Mouse (Mus musculus) gastrocnemius, postnatal 10 days (tissue): ENCODE results near the gene Gm10322. TPM values are rescaled to one million over a fixed set of nuclear protein-coding genes. Genes with fewer than 3 reads are reported as not detected.

ENCODE experiments used
- DNase-seq: peaks from one replicate; pipeline ENCODE4 v3.0.0; 2021; ENCODE audit warnings: mixed read lengths
- total RNA-seq, 2 experiments: library from RNA; stranded (reverse); gene quantifications; 2 replicates each; pipeline ENCODE4 v1.2.3; 2021

Gm10322 gene
- total RNA-seq, 2 experiments from 2014 or later = not detected

DNA sequence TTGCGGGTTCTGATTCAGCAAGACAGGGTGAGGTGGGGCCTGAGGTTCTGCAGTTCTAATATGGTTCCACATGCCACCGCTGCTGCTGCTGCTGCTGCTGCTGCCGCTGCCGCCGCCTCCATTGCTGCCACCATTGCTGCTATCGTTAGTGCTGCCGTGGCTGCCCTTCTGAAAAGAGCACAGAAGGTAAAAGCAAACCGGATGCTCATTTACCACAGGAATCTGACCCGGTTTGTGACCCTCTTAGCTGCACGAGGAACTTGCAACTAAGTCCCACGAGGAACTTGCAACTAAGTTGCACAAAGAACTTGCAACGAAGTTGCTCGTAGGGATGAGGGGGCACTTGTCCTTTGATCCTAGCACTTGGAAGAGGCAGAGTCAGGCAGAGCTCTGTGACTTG lies 40.9 kb downstream of the Gm10322 start:
- DNase-seq = no peak

DNA sequence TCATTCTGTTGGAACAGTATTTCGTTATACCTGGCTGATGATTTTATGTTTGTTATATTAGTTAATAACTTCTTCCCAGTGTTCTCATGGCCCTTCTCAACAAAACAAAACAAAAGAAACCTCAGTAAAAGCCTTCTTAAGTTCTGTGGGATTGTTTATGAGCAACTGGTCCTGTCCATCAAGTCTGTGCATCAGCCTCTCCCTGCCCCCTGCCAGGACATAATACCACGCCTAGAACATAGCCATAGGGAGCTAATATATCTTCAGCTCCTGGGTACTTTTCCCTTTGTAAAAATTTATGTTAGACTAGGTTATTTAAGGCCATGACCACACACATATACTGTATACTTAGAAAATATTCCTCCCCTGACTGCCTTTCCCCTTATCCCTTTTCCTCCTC lies 48.9 kb downstream of the Gm10322 start:
- no peak for DNase-seq

DNA sequence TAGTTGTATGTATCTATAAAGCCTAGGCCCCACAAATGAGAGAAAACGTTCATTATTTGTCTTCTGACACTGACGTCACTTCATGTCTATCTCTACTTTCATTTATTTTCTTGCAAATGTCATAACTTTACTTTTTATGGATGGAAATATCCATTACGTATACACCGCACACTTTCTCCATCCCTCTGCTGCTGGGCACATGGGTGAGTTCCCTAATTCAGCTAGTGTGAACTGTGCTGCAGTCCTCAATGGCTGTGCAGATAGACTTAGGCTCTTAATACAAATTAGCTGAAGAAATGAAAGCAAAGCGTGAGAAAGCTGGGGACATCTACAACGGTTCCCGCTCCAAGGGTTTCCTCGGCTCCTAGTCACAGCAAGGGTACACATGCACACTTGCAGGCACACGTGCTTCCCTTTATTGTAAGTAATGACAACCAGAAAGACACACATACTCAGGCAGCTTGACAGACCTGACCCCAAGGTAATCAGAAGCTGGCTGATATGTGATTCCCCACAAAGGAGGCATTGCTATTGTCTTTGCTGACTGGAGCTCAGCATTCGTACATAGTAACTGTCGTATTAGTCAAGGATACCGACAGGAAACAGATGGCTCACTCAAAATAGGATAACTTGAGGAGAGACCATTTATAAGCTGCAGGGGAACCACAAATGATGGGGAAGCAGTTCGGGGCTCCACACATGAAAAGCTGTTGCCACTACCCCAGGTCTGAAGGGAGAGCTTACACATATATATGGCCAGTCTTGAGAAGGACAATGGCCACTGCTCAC lies 49.8 kb downstream of the Gm10322 start:
- no peak for DNase-seq

Other genes with a start within 250 kb of the Gm10322 start
- gene Gm10273, start 220.4 kb upstream of the Gm10322 start, total RNA-seq = 100 to 1,000 TPM; 112 to 119 TPM
- under 1 TPM in 1 of 2 experiments, not detected in 1; 0.34 TPM for gene Pla2g12b, start 212.4 kb upstream of the Gm10322 start, total RNA-seq
- gene Oit3, start 174.3 kb upstream of the Gm10322 start, total RNA-seq = under 1 TPM; 0.54 to 0.89 TPM
- 10 to 100 TPM; 63.1 to 65.2 TPM for gene Mcu, start 629 bp downstream of the Gm10322 start, total RNA-seq
- 10 to 100 TPM; 80.3 to 94.7 TPM for gene Micu1, start 86.4 kb downstream of the Gm10322 start, total RNA-seq